Mouse (Mus musculus) kidney, adult 2 months (tissue): ENCODE results near the gene Myd88.

Source experiments
- CTCF ChIP-seq: fragments of 200-500 bp; conservative IDR thresholded peaks from 2 replicates; pipeline ENCODE4 v1.5.1; 2011; ENCODE audit warnings: low read depth, mild to moderate bottlenecking, control low read depth, low read length, moderate library complexity, mixed read lengths; ENCODE audit not compliant: insufficient read depth, insufficient read length
- POLR2A ChIP-seq: fragments of 200-500 bp; IDR thresholded peaks from one replicate; pipeline ENCODE4 v1.6.1; 2011; ENCODE audit warnings: low read depth, low read length, control low read depth

GRCm38 (mm10) chr9:119318891-119319290 is 22.3 kb downstream of the Myd88 start:
- TF ChIP-seq CTCF, result no peak
- TF ChIP-seq POLR2A, result no peak
